In genomic region chr7:142060931-142061565, GRCm38 (mm10) we compare ENCODE assay signal across 8 mouse cellular contexts. TPM values are rescaled to one million over a fixed set of nuclear protein-coding genes. Genes with fewer than 3 reads are reported as not detected.
DNase-seq lines count a peak whose midpoint lies in the region; ATAC-seq and TF ChIP-seq lines count a peak whose summit lies in the region.

TSS of gene Mob2 (minus strand) at chr7:142061065.

- peak within 1 kb of the TSS; percentile 85 for H3K4me2 ChIP-seq in heart, embryonic 13.5 days
- H3K4me2 ChIP-seq in kidney, postnatal 0 days (ENCODE audit: low read length) = peak within 1 kb of the TSS; percentile 72

- TF ChIP-seq POLR2A in liver, adult 2 months (IDR thresholded peaks at IDR 0.05; ENCODE audit: extremely low read depth, insufficient read depth, low read length) = peak; percentile 88

- H3K27ac ChIP-seq in heart, embryonic 13.5 days (replicated peaks) = peak within 1 kb of the TSS; percentile 80
- peak within 1 kb of the TSS; percentile 87 for H3K27ac ChIP-seq in kidney, postnatal 0 days
- H3K27ac ChIP-seq in liver, adult 2 months (replicated peaks; ENCODE audit: insufficient read depth, low read depth, low read length) = peak within 1 kb of the TSS; percentile 57

- H3K79me2 ChIP-seq in liver, adult 2 months (ENCODE audit: control insufficient read depth, insufficient read depth, low read length) = peaks cover 35% of the 10 kb centered on the region

- no peaks in the 10 kb centered on the region for H3K9me3 ChIP-seq in heart, embryonic 13.5 days
- no peaks in the 10 kb centered on the region for H3K9me3 ChIP-seq in kidney, postnatal 0 days (replicated peaks; ENCODE audit: low read length)

- peak; percentile 93 for DNase-seq in CD4-positive, CD25-positive, alpha-beta regulatory T cell, adult 2 months (ENCODE audit: low read depth, low spot score)
- DNase-seq in c-Kit-negative CD71-positive TER-119-positive erythroid progenitor cells, embryonic 14.5 days (ENCODE audit: low read depth, low spot score) = peak; percentile 76
- DNase-seq in fibroblast of lung, adult 2 months (ENCODE audit: low read depth) = peak; percentile 47
- DNase-seq in kidney, postnatal 0 days (ENCODE audit: low spot score) = peak; percentile 92
- peak; percentile 66 for DNase-seq in liver, adult 2 months (ENCODE audit: extremely low read depth, low read depth, low spot score)
- DNase-seq in spleen, postnatal 36 days (ENCODE audit: low spot score in 2 of 2) = peak; percentile 88 to 89

- no peak for TF ChIP-seq CTCF in kidney, postnatal 0 days (IDR thresholded peaks at IDR 0.05; ENCODE audit: low read depth)
- TF ChIP-seq CTCF in liver, adult 2 months (IDR thresholded peaks at IDR 0.05; ENCODE audit: low read depth, low read length) = no peak

- peaks cover 11% of the 10 kb centered on the region; the same call in 1 of the 2 replicates for H3K36me3 ChIP-seq in heart, embryonic 13.5 days
- no peaks in the 10 kb centered on the region for H3K36me3 ChIP-seq in kidney, postnatal 0 days (ENCODE audit: insufficient read depth, low read length)
- no peaks in the 10 kb centered on the region for H3K36me3 ChIP-seq in liver, adult 2 months (ENCODE audit: control insufficient read depth, insufficient read depth, low read length)

- H3K4me3 ChIP-seq in heart, embryonic 13.5 days = peak within 1 kb of the TSS; percentile 93
- H3K4me3 ChIP-seq in kidney, postnatal 0 days (replicated peaks; ENCODE audit: low read depth, low read length) = peak within 1 kb of the TSS; percentile 86
- peak within 1 kb of the TSS; percentile 86 for H3K4me3 ChIP-seq in liver, adult 2 months (ENCODE audit: insufficient read depth, low read depth, low read length)

- peaks cover 17% of the 10 kb centered on the region for H3K27me3 ChIP-seq in heart, embryonic 13.5 days (replicated peaks)
- no peaks in the 10 kb centered on the region for H3K27me3 ChIP-seq in kidney, postnatal 0 days (ENCODE audit: insufficient read depth, low read length)
- H3K27me3 ChIP-seq in liver, adult 2 months (ENCODE audit: control insufficient read depth, insufficient read depth, low read length) = no peaks in the 10 kb centered on the region

- peak; percentile 90 for ATAC-seq in heart, embryonic 13.5 days (ENCODE audit: extremely low read depth, insufficient number of reproducible peaks, low FRiP score, low TSS enrichment)
- peak; percentile 92 for ATAC-seq in kidney, postnatal 0 days (replicated peaks; ENCODE audit: low FRiP score, low read depth)
- peak; percentile 68 for ATAC-seq in monocyte, adult 5-6 weeks (replicated peaks; ENCODE audit: insufficient number of reproducible peaks, low FRiP score, low TSS enrichment, poor library complexity, severe bottlenecking)

- H3K4me1 ChIP-seq in heart, embryonic 13.5 days = peaks cover 38% of the 10 kb centered on the region
- H3K4me1 ChIP-seq in kidney, postnatal 0 days (replicated peaks; ENCODE audit: insufficient read depth, low read length) = peaks cover 16% of the 10 kb centered on the region
- H3K4me1 ChIP-seq in liver, adult 2 months (ENCODE audit: control insufficient read depth, insufficient read depth, low read length) = peaks cover 23% of the 10 kb centered on the region

- H3K9ac ChIP-seq in heart, embryonic 13.5 days = peak within 1 kb of the TSS; percentile 97
- H3K9ac ChIP-seq in kidney, postnatal 0 days (ENCODE audit: low read depth, low read length) = peak within 1 kb of the TSS; percentile 88
- H3K9ac ChIP-seq in liver, adult 2 months (ENCODE audit: low read depth, low read length) = peak within 1 kb of the TSS; percentile 98

- WGBS in heart, embryonic 13.5 days = under 1% methylated on average over 49 of the region's 49 CpGs
- WGBS in kidney, postnatal 0 days = under 1% methylated on average over 49 of the region's 49 CpGs
- WGBS in liver, adult 2 months = under 1% methylated on average over 49 of the region's 49 CpGs

RNA-seq across cellular contexts. Expression of gene Mob2, which starts in this region (rescaled TPM):
- polyA plus RNA-seq in heart, embryonic 13.5 days (2015; fragmentation: Nextera tagmentation; extraction: Ambion mirVana) = 42.8 and 48.4 TPM in 2 replicates
- polyA plus RNA-seq in kidney, postnatal 0 days (2015; fragmentation: Nextera tagmentation; extraction: Ambion mirVana) = 62.8 and 64.3 TPM in 2 replicates
- 26.2 and 27.6 TPM in 2 replicates for total RNA-seq in liver, adult 2 months (2014; rRNA removed)
- polyA plus RNA-seq in liver, adult 2 months (2012; rRNA removed) = 24.0 and 26.4 TPM in 2 replicates
- 38.5 to 50.0 TPM (median 45.2 TPM) in 3 replicates for total RNA-seq in monocyte, adult 5-6 weeks (2017)

Comparison
In these comparisons a context has a peak if more than half of its experiments do, and no peak if none do; other contexts are left out.
1. Peak in every context shown above with its lines: DNase-seq, ATAC-seq, H3K4me3 ChIP-seq and H3K27ac ChIP-seq.